Mouse (Mus musculus): ENCODE measurements around the gene Csnk1g1. TPM values are rescaled to one million over a fixed set of nuclear protein-coding genes. Genes with fewer than 3 reads are reported as not detected.
A peak's percentile ranks its signal among the peaks of the same experiment; 100 is the strongest.

The Csnk1g1 gene
- polyA plus RNA-seq, 1 experiment from 2014 or later, result 23.4 TPM

DNA sequence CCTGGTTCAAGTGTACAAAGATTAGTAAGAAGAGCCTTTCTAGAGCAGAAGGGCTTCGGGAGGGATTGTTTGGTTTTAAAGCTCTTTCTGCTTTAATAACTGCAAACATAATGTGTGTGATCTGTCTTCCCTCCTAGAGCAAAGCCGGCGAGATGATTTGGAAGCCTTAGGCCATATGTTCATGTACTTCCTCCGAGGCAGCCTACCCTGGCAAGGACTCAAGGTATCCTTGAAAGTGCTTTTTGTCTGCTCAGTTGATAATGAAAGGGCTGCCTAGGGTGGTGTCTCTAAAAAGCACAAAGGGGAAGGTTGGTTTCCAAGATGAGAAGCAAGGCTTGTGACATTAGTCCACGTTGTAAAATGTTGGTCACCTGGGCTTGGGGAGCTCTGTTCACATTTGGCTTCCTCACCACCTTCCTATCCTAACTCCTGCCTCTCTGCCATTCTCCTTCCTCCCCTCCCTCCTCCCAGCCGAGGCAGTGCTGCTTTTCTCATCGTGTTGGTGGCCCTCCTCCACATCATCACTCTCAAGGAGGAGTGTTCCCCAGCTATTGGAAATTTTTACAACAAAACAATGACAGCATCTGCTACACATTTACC lies 99.0 kb downstream of the Csnk1g1 start:
- peak overlapping the region; percentile 38; the same call in 1 of the 2 replicates for H3K27ac ChIP-seq (replicated peaks)

DNA sequence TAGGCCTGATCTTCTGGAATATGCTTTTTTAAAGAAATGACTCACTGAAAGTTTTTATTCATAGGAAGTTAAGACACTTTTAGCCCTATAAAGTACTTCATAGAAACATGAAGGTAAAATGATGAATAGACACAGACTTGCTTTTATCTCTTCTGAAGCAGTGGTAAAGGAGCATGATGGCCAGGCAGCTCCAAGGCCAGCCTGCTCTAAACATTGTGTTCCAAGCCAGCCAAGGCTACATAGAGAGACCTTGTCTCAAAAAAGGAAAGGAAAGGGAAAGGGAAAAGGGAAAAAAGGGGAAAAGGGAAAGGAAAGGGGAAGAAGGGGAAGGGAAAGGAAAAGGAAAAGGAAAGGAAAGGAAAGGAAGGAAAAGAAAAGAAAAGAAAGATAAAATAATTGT lies 111.9 kb downstream of the Csnk1g1 start:
- Histone ChIP-seq H3K9me3 (no peaks in the 10 kb centered on the region), H3K9ac (replicated peaks) (no peak overlapping the region), H3K27ac (replicated peaks) (no peak overlapping the region), H3K4me2 (replicated peaks) (no peak overlapping the region), H3K27me3 (no peaks in the 10 kb centered on the region), H3K4me1 (no peaks in the 10 kb centered on the region), H3K4me3 (no peak overlapping the region), H3K36me3 (peaks cover 10% of the 10 kb centered on the region; the same call in 1 of the 2 replicates)
- no peak for ATAC-seq (replicated peaks)

More for the DNA sequence above, 99.0 kb downstream of the Csnk1g1 start:
- Histone ChIP-seq H3K9ac (replicated peaks) (no peak overlapping the region), H3K36me3 (peaks cover 9% of the 10 kb centered on the region), H3K4me1 (no peaks in the 10 kb centered on the region), H3K27me3 (no peaks in the 10 kb centered on the region), H3K9me3 (no peaks in the 10 kb centered on the region), H3K4me3 (no peak overlapping the region), H3K4me2 (replicated peaks) (no peak overlapping the region)
- 51% methylated on average over 7 of the region's 7 CpGs for WGBS
- no peak for ATAC-seq (replicated peaks)

DNA sequence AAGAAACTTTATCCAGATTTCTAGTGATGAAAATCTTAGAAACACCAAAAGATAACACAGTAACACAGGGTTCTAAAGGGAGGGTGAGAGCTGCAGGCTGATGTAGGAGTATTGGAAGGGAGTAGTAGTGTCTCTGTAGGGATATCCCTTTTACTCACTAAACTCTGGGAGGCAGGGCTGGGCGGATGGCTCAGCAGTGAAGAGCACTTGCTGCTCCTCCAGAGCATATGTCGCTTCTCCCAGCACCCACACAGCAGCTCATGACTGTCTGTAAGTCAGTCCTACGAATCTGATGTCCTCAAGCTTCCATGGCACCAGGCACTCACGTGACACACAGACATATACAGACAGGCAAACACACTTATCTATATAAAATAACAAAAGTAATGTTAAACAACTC lies 129.4 kb downstream of the Csnk1g1 start:
- Histone ChIP-seq H3K27me3 (no peaks in the 10 kb centered on the region), H3K27ac (replicated peaks) (no peak overlapping the region), H3K9ac (replicated peaks) (no peak overlapping the region), H3K4me3 (no peak overlapping the region), H3K4me2 (replicated peaks) (no peak overlapping the region), H3K36me3 (peaks cover 17% of the 10 kb centered on the region), H3K9me3 (no peaks in the 10 kb centered on the region), H3K4me1 (no peaks in the 10 kb centered on the region)
- no peak for ATAC-seq (replicated peaks)
- WGBS, result 89% methylated on average over 4 of the region's 4 CpGs

DNA sequence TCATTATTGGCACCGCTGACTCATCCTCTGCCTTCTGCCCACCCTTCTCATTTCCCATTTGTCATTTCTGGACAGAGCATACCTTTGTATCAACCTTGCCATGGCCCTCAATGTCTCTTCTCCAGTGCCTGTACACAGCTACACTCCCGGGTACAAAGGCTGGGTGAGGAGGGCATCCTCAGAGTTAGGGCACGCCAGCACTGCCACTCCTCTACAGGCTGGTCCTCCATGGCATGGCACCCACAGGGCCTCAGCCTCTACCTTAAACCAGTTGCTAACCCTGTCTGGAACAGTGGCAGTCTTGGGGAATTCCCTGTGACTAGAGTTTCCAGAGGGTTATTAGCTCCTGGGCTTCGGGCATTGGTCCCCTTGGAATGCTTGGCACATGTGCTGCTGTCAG lies 129.9 kb downstream of the Csnk1g1 start:
- no peak overlapping the region for H3K27ac ChIP-seq (replicated peaks)
- no peaks in the 10 kb centered on the region for H3K9me3 ChIP-seq
- H3K36me3 ChIP-seq, result peaks cover 14% of the 10 kb centered on the region
- no peak for ATAC-seq (replicated peaks)
- 94% methylated on average over 4 of the region's 4 CpGs for WGBS
- no peak overlapping the region for H3K9ac ChIP-seq (replicated peaks)
- H3K27me3 ChIP-seq, result no peaks in the 10 kb centered on the region
- H3K4me2 ChIP-seq (replicated peaks), result no peak overlapping the region
- no peak overlapping the region for H3K4me3 ChIP-seq
- H3K4me1 ChIP-seq, result no peaks in the 10 kb centered on the region

DNA sequence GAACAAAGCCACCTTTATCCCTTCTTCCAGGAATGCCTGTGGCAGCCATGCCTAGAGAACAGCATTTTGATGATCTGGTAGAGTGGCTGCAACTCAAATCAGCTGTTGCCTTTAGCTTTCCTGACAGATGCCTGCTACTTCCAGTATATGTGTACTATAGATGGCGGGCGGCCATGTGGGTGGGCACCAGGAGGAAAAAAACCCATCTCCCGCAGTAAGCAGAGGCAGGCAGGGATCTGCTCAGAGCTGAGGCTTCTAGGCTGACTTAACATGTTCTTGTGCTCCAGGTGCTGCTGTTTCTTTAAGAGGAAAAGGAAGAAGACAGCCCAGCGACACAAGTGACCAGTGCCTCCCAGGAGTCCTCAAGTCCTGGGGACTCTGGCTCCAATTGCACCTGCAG lies 130.6 kb downstream of the Csnk1g1 start:
- peaks cover 14% of the 10 kb centered on the region for H3K36me3 ChIP-seq
- H3K9me3 ChIP-seq, result no peaks in the 10 kb centered on the region
- H3K27ac ChIP-seq (replicated peaks), result no peak overlapping the region
- no peak overlapping the region for H3K4me3 ChIP-seq
- 76% methylated on average over 4 of the region's 4 CpGs for WGBS
- ATAC-seq (replicated peaks), result no peak
- H3K27me3 ChIP-seq, result no peaks in the 10 kb centered on the region
- H3K4me2 ChIP-seq (replicated peaks), result no peak overlapping the region
- no peak overlapping the region for H3K9ac ChIP-seq (replicated peaks)
- H3K4me1 ChIP-seq, result no peaks in the 10 kb centered on the region

- peaks cover 14% of the 10 kb centered on the region for H3K36me3 ChIP-seq
These were observed 132.1 kb downstream of the Csnk1g1 start for GRCm38 (mm10) chr9:66040801-66041200.

GRCm38 (mm10) chr9:66042331-66042730 lies 133.6 kb downstream of the Csnk1g1 start:
- H3K27ac ChIP-seq (replicated peaks), result no peak overlapping the region
- H3K9ac ChIP-seq (replicated peaks), result no peak overlapping the region
- no peaks in the 10 kb centered on the region for H3K27me3 ChIP-seq
- H3K9me3 ChIP-seq, result no peaks in the 10 kb centered on the region
- no peak for ATAC-seq (replicated peaks)
- H3K36me3 ChIP-seq, result peaks cover 14% of the 10 kb centered on the region
- 87% methylated on average over 4 of the region's 4 CpGs for WGBS
- H3K4me2 ChIP-seq (replicated peaks), result no peak overlapping the region
- no peak overlapping the region for H3K4me3 ChIP-seq
- no peaks in the 10 kb centered on the region for H3K4me1 ChIP-seq

More at GRCm38 (mm10) chr9:66040801-66041200, 132.1 kb downstream of the Csnk1g1 start:
- ATAC-seq (replicated peaks), result no peak
- WGBS, result 90% methylated on average over 3 of the region's 3 CpGs
- no peak overlapping the region for H3K9ac ChIP-seq (replicated peaks)
- no peaks in the 10 kb centered on the region for H3K9me3 ChIP-seq
- H3K27me3 ChIP-seq, result no peaks in the 10 kb centered on the region
- no peak overlapping the region for H3K27ac ChIP-seq (replicated peaks)
- no peak overlapping the region for H3K4me3 ChIP-seq
- no peaks in the 10 kb centered on the region for H3K4me1 ChIP-seq
- H3K4me2 ChIP-seq (replicated peaks), result no peak overlapping the region

GRCm38 (mm10) chr9:66043241-66043640 lies 134.5 kb downstream of the Csnk1g1 start:
- ATAC-seq (replicated peaks), result no peak
- Histone ChIP-seq H3K4me1 (no peaks in the 10 kb centered on the region), H3K27me3 (no peaks in the 10 kb centered on the region), H3K27ac (replicated peaks) (no peak overlapping the region), H3K9ac (replicated peaks) (no peak overlapping the region), H3K9me3 (no peaks in the 10 kb centered on the region), H3K4me2 (replicated peaks) (no peak overlapping the region), H3K4me3 (no peak overlapping the region), H3K36me3 (peaks cover 10% of the 10 kb centered on the region)
- over 99% methylated on average over 3 of the region's 3 CpGs for WGBS

DNA sequence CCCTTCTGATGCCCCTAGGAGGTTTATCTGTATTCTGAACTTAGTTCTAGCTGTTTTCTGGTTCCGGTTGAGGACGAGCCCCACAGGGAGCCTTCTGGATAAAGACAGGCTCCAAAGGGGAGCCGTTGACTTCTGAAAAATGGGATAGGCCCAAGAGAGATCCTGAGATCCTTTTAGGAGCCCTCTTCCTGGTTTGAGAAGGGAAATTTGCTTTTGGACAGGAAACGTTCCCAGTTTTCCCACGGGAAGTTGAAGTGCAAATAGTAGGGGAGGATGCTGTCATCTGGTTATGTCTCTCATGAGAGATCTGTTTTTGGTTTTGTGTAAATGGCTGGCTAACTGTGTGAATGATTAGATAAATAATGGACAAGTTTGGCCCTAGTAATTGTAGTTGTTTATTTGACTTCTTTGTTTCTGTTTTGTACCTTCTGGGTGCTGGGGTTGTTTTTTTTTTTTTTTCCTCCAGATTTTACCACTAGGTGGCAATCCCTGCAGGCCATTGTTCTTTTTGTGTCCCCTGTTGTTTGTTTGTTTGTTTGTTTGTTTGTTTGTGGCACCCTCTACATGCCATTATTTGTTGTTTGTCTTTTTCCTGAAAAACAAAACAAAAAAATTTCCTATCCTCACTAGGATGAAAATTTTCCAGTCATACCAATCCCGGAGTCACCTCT lies 141.3 kb downstream of the Csnk1g1 start:
- ATAC-seq (replicated peaks), result no peak
- Histone ChIP-seq H3K4me1 (no peaks in the 10 kb centered on the region), H3K27ac (replicated peaks) (no peak overlapping the region), H3K36me3 (no peaks in the 10 kb centered on the region), H3K9me3 (no peaks in the 10 kb centered on the region; the same call in 1 of the 2 replicates), H3K9ac (replicated peaks) (no peak overlapping the region), H3K4me2 (replicated peaks) (no peak overlapping the region), H3K27me3 (no peaks in the 10 kb centered on the region), H3K4me3 (no peak overlapping the region)
- 76% methylated on average over 6 of the region's 6 CpGs for WGBS

- H3K4me3 ChIP-seq, result no peak overlapping the region
- no peak overlapping the region for H3K4me2 ChIP-seq (replicated peaks)
- no peaks in the 10 kb centered on the region for H3K27me3 ChIP-seq
- ATAC-seq (replicated peaks), result no peak
- WGBS, result 61% methylated on average over 4 of the region's 4 CpGs
- no peaks in the 10 kb centered on the region for H3K36me3 ChIP-seq
- no peaks in the 10 kb centered on the region; the same call in 1 of the 2 replicates for H3K9me3 ChIP-seq
- H3K27ac ChIP-seq (replicated peaks), result no peak overlapping the region
- no peaks in the 10 kb centered on the region for H3K4me1 ChIP-seq
- H3K9ac ChIP-seq (replicated peaks), result no peak overlapping the region
These were observed 142.8 kb downstream of the Csnk1g1 start for GRCm38 (mm10) chr9:66051493-66051892.

- H3K4me1 ChIP-seq, result no peaks in the 10 kb centered on the region
- WGBS, result 94% methylated on average over 1 of the region's 1 CpGs
- no peak overlapping the region for H3K4me2 ChIP-seq (replicated peaks)
- no peak overlapping the region for H3K27ac ChIP-seq (replicated peaks)
- H3K36me3 ChIP-seq, result no peaks in the 10 kb centered on the region
- no peak overlapping the region for H3K9ac ChIP-seq (replicated peaks)
- no peak overlapping the region for H3K4me3 ChIP-seq
- ATAC-seq (replicated peaks), result no peak
- H3K27me3 ChIP-seq, result no peaks in the 10 kb centered on the region
- H3K9me3 ChIP-seq, result no peaks in the 10 kb centered on the region; the same call in 1 of the 2 replicates
These were observed 144.0 kb downstream of the Csnk1g1 start for GRCm38 (mm10) chr9:66052731-66053130.

DNA sequence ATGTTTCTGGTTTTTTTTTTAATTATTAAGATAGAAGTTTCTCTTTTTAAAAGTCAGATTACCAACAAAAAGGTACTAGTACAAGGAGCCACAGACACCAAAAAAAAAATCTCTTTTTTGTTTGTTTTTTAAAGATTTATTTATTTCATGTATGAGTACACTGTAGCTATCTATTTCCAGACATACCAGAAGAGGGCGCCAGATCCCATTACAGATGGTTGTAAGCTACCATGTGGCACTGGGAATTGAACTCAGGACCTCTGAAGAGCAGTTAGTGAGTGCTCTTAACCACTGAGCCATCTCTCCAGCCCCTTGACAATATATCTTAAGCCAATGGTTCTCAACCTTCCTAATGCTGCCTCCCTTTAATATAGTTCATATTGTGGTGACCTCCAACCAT lies 144.9 kb downstream of the Csnk1g1 start:
- no peak overlapping the region for H3K27ac ChIP-seq (replicated peaks)
- H3K4me2 ChIP-seq (replicated peaks), result no peak overlapping the region
- H3K9me3 ChIP-seq, result no peaks in the 10 kb centered on the region; the same call in 1 of the 2 replicates
- H3K27me3 ChIP-seq, result no peaks in the 10 kb centered on the region
- H3K4me1 ChIP-seq, result no peaks in the 10 kb centered on the region
- no peak for ATAC-seq (replicated peaks)
- WGBS, result 45% methylated on average over 1 of the region's 1 CpGs
- H3K36me3 ChIP-seq, result no peaks in the 10 kb centered on the region
- no peak overlapping the region for H3K9ac ChIP-seq (replicated peaks)
- no peak overlapping the region for H3K4me3 ChIP-seq

All from forebrain, embryonic 15.5 days (tissue).